Mouse (Mus musculus) lung, adult 2 months (tissue): ENCODE results near the gene Acaa1a.

Experiments used
- CTCF ChIP-seq: fragments of 200-500 bp; IDR thresholded peaks from 2 replicates; pipeline ENCODE4 v1.5.1; 2011; ENCODE audit warnings: mild to moderate bottlenecking, low read length, control low read depth; ENCODE audit not compliant: insufficient read depth
- POLR2A ChIP-seq: fragments of 200-500 bp; IDR thresholded peaks from 2 replicates; pipeline ENCODE4 v1.6.1; 2011; ENCODE audit warnings: low read depth, mild to moderate bottlenecking, control low read depth, low read length, borderline replicate concordance; ENCODE audit errors: extremely low read depth

GRCm38 (mm10) chr9:119298563-119298962, 40.9 kb upstream of the Acaa1a start:
- no peak for TF ChIP-seq CTCF
- TF ChIP-seq POLR2A, result no peak
